ENCODE assay signal across 8 mouse cellular contexts in genomic region chr1:154726361-154727161, GRCm38 (mm10).
DNase-seq lines count a peak whose midpoint lies in the region; ATAC-seq and TF ChIP-seq lines count a peak whose summit lies in the region.

No protein-coding gene starts in this region.

- H3K9me3 ChIP-seq in E14TG2a.4 (ENCODE audit: low read length) = peaks cover 8% of the 10 kb centered on the region; the same call in 1 of the 2 replicates
- H3K9me3 ChIP-seq in heart, embryonic 15.5 days (replicated peaks) = no peaks in the 10 kb centered on the region
- no peaks in the 10 kb centered on the region for H3K9me3 ChIP-seq in limb, embryonic 10.5 days (replicated peaks)
- H3K9me3 ChIP-seq in neural tube, embryonic 11.5 days (ENCODE audit: control insufficient read depth, low read length) = no peaks in the 10 kb centered on the region

- no peak; the same call in 1 of the 2 replicates for ATAC-seq in heart, embryonic 15.5 days (replicated peaks; ENCODE audit: insufficient number of reproducible peaks, insufficient read depth, low FRiP score, low read depth)
- peak; percentile 51 for ATAC-seq in neural tube, embryonic 11.5 days (ENCODE audit: insufficient read depth, low FRiP score, low TSS enrichment)

- peak; percentile 33 for DNase-seq in gastrocnemius, adult 2 months
- DNase-seq in gastrocnemius, adult 8-10 months (ENCODE audit: low spot score in 2 of 2) = no peak
- peak; percentile 66 to 70 for DNase-seq in cerebellum, postnatal 14 days
- peak; percentile 78 for DNase-seq in limb, embryonic 10.5 days (ENCODE audit: low spot score)
- peak; percentile 69 for DNase-seq in neural tube, embryonic 11.5 days (ENCODE audit: low spot score)
- no peak for DNase-seq in spleen, postnatal 4 days (ENCODE audit: low spot score in 2 of 2)

- H3K27me3 ChIP-seq in E14TG2a.4 (ENCODE audit: insufficient read depth, low read length) = peaks cover 74% of the 10 kb centered on the region
- H3K27me3 ChIP-seq in heart, embryonic 15.5 days = peaks cover 84% of the 10 kb centered on the region
- H3K27me3 ChIP-seq in limb, embryonic 10.5 days (ENCODE audit: low read depth, poor library complexity, severe bottlenecking) = peaks cover 79% of the 10 kb centered on the region
- H3K27me3 ChIP-seq in neural tube, embryonic 11.5 days (ENCODE audit: control insufficient read depth, insufficient read depth, low read length) = peaks cover 46% of the 10 kb centered on the region

- H3K36me3 ChIP-seq in E14TG2a.4 (ENCODE audit: insufficient read depth, low read length) = no peaks in the 10 kb centered on the region
- no peaks in the 10 kb centered on the region for H3K36me3 ChIP-seq in heart, embryonic 15.5 days
- H3K36me3 ChIP-seq in limb, embryonic 10.5 days = no peaks in the 10 kb centered on the region
- no peaks in the 10 kb centered on the region for H3K36me3 ChIP-seq in neural tube, embryonic 11.5 days (ENCODE audit: control insufficient read depth, insufficient read depth, low read length)

- H3K27ac ChIP-seq in gastrocnemius, adult 2 months = no peak overlapping the region
- no peak overlapping the region for H3K27ac ChIP-seq in heart, embryonic 15.5 days
- H3K27ac ChIP-seq in limb, embryonic 10.5 days = no peak overlapping the region
- H3K27ac ChIP-seq in neural tube, embryonic 11.5 days (ENCODE audit: low read depth, low read length) = no peak overlapping the region

- peaks cover 38% of the 10 kb centered on the region for H3K4me1 ChIP-seq in E14TG2a.4 (replicated peaks; ENCODE audit: low read depth, low read length)
- peaks cover 11% of the 10 kb centered on the region for H3K4me1 ChIP-seq in heart, embryonic 15.5 days (replicated peaks)
- H3K4me1 ChIP-seq in limb, embryonic 10.5 days = peaks cover 37% of the 10 kb centered on the region
- H3K4me1 ChIP-seq in neural tube, embryonic 11.5 days (ENCODE audit: control insufficient read depth, insufficient read depth, low read length) = 0 out of 2 replicates have a peak, but pooled peaks cover 4% of the 10 kb centered on the region

- peak overlapping the region; percentile 61 for H3K4me3 ChIP-seq in gastrocnemius, adult 2 months
- peak overlapping the region; percentile 65 for H3K4me3 ChIP-seq in E14TG2a.4 (replicated peaks; ENCODE audit: low read length)
- peak overlapping the region; percentile 40 for H3K4me3 ChIP-seq in heart, embryonic 15.5 days
- peak overlapping the region; percentile 49 for H3K4me3 ChIP-seq in limb, embryonic 10.5 days
- peak overlapping the region; percentile 34 for H3K4me3 ChIP-seq in neural tube, embryonic 11.5 days (ENCODE audit: low read depth, low read length)

- WGBS in heart, embryonic 15.5 days = 2% methylated on average over 45 of the region's 45 CpGs
- WGBS in limb, embryonic 10.5 days = 1% methylated on average over 45 of the region's 45 CpGs
- under 1% methylated on average over 44 of the region's 45 CpGs for WGBS in neural tube, embryonic 11.5 days

- intact Hi-C loops in gastrocnemius, adult 2 months (cut with DNase I) = loop anchor here (10.0 kb wide), 1 partner anchor 192 kb away; no protein-coding TSS in a partner anchor

- peak overlapping the region; percentile 66 for H3K4me2 ChIP-seq in heart, embryonic 15.5 days
- H3K4me2 ChIP-seq in neural tube, embryonic 11.5 days (ENCODE audit: low read depth) = peak overlapping the region; percentile 78

- no peak; the same call in 1 of the 2 replicates for TF ChIP-seq CTCF in gastrocnemius, adult 2 months (IDR thresholded peaks at IDR 0.05)
- no peak for TF ChIP-seq CTCF in E14TG2a.4 (conservative IDR thresholded peaks at IDR 0.05; ENCODE audit: low read length)

- no peak overlapping the region for H3K9ac ChIP-seq in heart, embryonic 15.5 days
- peak overlapping the region; percentile 42 for H3K9ac ChIP-seq in neural tube, embryonic 11.5 days (ENCODE audit: low read length)

Comparison
In these comparisons a context has a peak if more than half of its experiments do, and no peak if none do; other contexts are left out.
1. DNase-seq: peak in gastrocnemius, adult 2 months (single experiment), cerebellum, postnatal 14 days (2 of 2), limb, embryonic 10.5 days (single experiment) and neural tube, embryonic 11.5 days (single experiment); none in gastrocnemius, adult 8-10 months (0 of 2) and spleen, postnatal 4 days (0 of 2).
2. Peak in every context shown above with its lines, with median percentiles within 50 percentile points of each other: H3K4me3 ChIP-seq.